ENCODE assay signal across 18 mouse cellular contexts in the genomic region with DNA sequence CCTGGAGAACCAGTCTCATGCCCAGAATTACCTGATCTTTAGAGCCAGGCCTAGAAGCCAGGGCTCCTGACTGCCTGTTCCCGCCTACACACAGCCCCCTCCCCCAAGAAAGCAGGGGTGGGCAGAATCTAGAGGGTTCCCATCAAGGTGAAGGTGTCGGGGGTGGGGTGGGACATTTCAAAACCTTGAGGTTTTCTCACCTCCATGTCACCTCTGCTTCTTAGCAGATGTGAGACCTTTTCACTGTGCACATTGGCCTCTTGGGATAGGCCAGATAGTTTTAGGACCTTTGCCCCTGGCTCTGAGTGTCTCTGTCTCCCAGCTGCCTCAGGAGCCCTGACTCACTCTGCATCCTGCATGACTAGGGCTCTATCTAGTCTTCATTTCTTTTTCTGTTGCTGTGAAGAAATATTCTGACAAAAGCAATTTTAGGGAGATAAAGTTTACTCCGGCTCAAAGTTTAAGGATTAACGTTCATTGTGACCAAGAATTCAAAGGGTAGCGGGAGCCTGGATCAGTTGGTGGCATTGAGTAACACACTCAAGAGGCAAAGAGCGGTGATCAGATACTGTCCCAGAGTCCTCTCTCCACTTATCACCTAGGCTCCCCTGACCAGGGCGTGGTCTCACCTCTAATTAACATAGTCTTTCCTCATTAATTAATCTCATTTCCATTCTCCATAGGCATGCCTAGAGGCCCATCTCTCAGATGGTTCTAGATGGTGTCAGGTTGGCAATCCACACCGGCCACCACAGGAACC. TPM values are rescaled to one million over a fixed set of nuclear protein-coding genes. Genes with fewer than 3 reads are reported as not detected.
A peak's percentile ranks its signal among the peaks of the same experiment; 100 is the strongest.
DNase-seq lines count a peak whose midpoint lies in the region; ATAC-seq and TF ChIP-seq lines count a peak whose summit lies in the region.
"Had no signal": no experiment of that assay in that cellular context is flagged by ENCODE, and none has a peak within 500 bp of the region (broad histone marks: within the 10 kb centered on the region; RNA-seq: fewer than 3 reads in every experiment).

No protein-coding gene starts in this region.

- no peaks in the 10 kb centered on the region for H3K27me3 ChIP-seq in midbrain, embryonic 10.5 days (ENCODE audit: low read depth, poor library complexity, severe bottlenecking)
- H3K27me3 ChIP-seq in midbrain, embryonic 13.5 days: no peaks in the 10 kb centered on the region
- H3K27me3 ChIP-seq in cerebellum, adult 2 months (ENCODE audit: control insufficient read depth, insufficient read depth, low read length): no peaks in the 10 kb centered on the region
- H3K27me3 ChIP-seq: heart, embryonic 12.5 days; liver, embryonic 13.5 days had no signal

- WGBS in midbrain, embryonic 10.5 days: 88% methylated on average over 8 of the region's 8 CpGs
- 89% methylated on average over 8 of the region's 8 CpGs for WGBS in midbrain, embryonic 13.5 days
- 98% methylated on average over 8 of the region's 8 CpGs for WGBS in cerebellum, adult 2 months

- TF ChIP-seq CTCF in gastrocnemius, adult 2 months (IDR thresholded peaks at IDR 0.05): no peak
- no peak for TF ChIP-seq CTCF in cerebellum, adult 2 months (IDR thresholded peaks at IDR 0.05; ENCODE audit: borderline replicate concordance, insufficient read depth, low read depth, low read length)

- no peaks in the 10 kb centered on the region for H3K9me3 ChIP-seq in midbrain, embryonic 10.5 days (replicated peaks)
- H3K9me3 ChIP-seq in midbrain, embryonic 13.5 days: no peaks in the 10 kb centered on the region
- H3K9me3 ChIP-seq: embryonic facial prominence, embryonic 10.5 days; heart, embryonic 12.5 days; liver, embryonic 13.5 days had no signal

- no peak overlapping the region for H3K4me3 ChIP-seq in gastrocnemius, adult 2 months
- H3K4me3 ChIP-seq in midbrain, embryonic 10.5 days: no peak overlapping the region
- no peak overlapping the region for H3K4me3 ChIP-seq in midbrain, embryonic 13.5 days (replicated peaks)
- H3K4me3 ChIP-seq in cerebellum, adult 2 months (replicated peaks; ENCODE audit: insufficient read depth, low read depth, low read length): no peak overlapping the region
- H3K4me3 ChIP-seq: embryonic facial prominence, embryonic 10.5 days; erythroblast, embryonic 14.5 days; heart, embryonic 12.5 days; liver, embryonic 13.5 days; myocyte had no signal

- H3K4me2 ChIP-seq in midbrain, embryonic 13.5 days (replicated peaks): no peak overlapping the region
- H3K4me2 ChIP-seq: heart, embryonic 12.5 days; liver, embryonic 13.5 days had no signal

- H3K4me1 ChIP-seq in midbrain, embryonic 10.5 days: peaks cover 30% of the 10 kb centered on the region
- no peaks in the 10 kb centered on the region; the same call in 1 of the 2 replicates for H3K4me1 ChIP-seq in midbrain, embryonic 13.5 days (replicated peaks)
- peaks cover 37% of the 10 kb centered on the region for H3K4me1 ChIP-seq in cerebellum, adult 2 months (ENCODE audit: control insufficient read depth, insufficient read depth, low read length)

- intact Hi-C loops in gastrocnemius, adult 2 months (cut with DNase I): no loop called here

- H3K9ac ChIP-seq in midbrain, embryonic 13.5 days (replicated peaks): no peak overlapping the region
- H3K9ac ChIP-seq: heart, embryonic 12.5 days; liver, embryonic 13.5 days had no signal

- no peak for TF ChIP-seq POLR2A in cerebellum, adult 2 months (IDR thresholded peaks at IDR 0.05; ENCODE audit: borderline replicate concordance, insufficient read depth, low read length)

- no peak for DNase-seq in gastrocnemius, adult 2 months
- no peak for DNase-seq in gastrocnemius, adult 18-20 months (ENCODE audit: low spot score)
- DNase-seq in midbrain, embryonic 10.5 days (ENCODE audit: low spot score): no peak
- DNase-seq in ZHBTc4 (ENCODE audit: low read depth, low spot score): peak; percentile 20
- DNase-seq in thymus, postnatal 36 days: peak; percentile 29 to 50
- no peak for DNase-seq in cerebellum, adult 2 months
- no peak for DNase-seq in spleen, postnatal 36 days (ENCODE audit: low spot score in 2 of 2)
- DNase-seq: adrenal gland, postnatal 25 days; cerebellum, postnatal 25 days; gastrocnemius, postnatal 14 days; kidney, postnatal 25 days; liver, embryonic 13.5 days had no signal

- H3K36me3 ChIP-seq in midbrain, embryonic 10.5 days: no peaks in the 10 kb centered on the region
- no peaks in the 10 kb centered on the region for H3K36me3 ChIP-seq in midbrain, embryonic 13.5 days
- H3K36me3 ChIP-seq: embryonic facial prominence, embryonic 10.5 days; heart, embryonic 12.5 days; liver, embryonic 13.5 days had no signal

- ATAC-seq in midbrain, embryonic 13.5 days: no peak

- peak overlapping the region; percentile 84 for H3K27ac ChIP-seq in gastrocnemius, adult 2 months
- H3K27ac ChIP-seq in midbrain, embryonic 10.5 days (replicated peaks): 0 out of 2 replicates have a peak overlapping the region, but pooled peaks have one; percentile 9
- no peak overlapping the region for H3K27ac ChIP-seq in midbrain, embryonic 13.5 days
- H3K27ac ChIP-seq in cerebellum, adult 2 months (ENCODE audit: insufficient read depth, low read length): no peak overlapping the region
- H3K27ac ChIP-seq: liver, embryonic 13.5 days had no signal

RNA-seq across cellular contexts. Expression of a gene that starts 29.1 kb away (rescaled TPM):
- total RNA-seq in gastrocnemius, adult 2 months (2021): 10 to 100 TPM in 1 of 2 experiments, 1 to 10 TPM in 1; 9.0 to 14.4 TPM
- 10 to 100 TPM; 10.6 to 13.0 TPM for total RNA-seq in gastrocnemius, adult 18-20 months (2021)
- polyA plus RNA-seq in midbrain, embryonic 10.5 days (2016; fragmentation: Nextera tagmentation; extraction: Ambion mirVana): 0.26 and 0.27 TPM in 2 replicates
- polyA plus RNA-seq in midbrain, embryonic 13.5 days (2015; fragmentation: Nextera tagmentation; extraction: Ambion mirVana): 1.9 and 2.7 TPM in 2 replicates
- 177 and 189 TPM in 2 replicates for polyA plus RNA-seq in cerebellum, adult 2 months (2012; rRNA removed)
- polyA plus RNA-seq: liver, embryonic 13.5 days had no signal

RNA-seq across cellular contexts. Expression of a gene that starts 37.2 kb away (rescaled TPM):
- total RNA-seq in gastrocnemius, adult 2 months (2021): under 1 TPM in 1 of 2 experiments, not detected in 1; 0.10 TPM
- total RNA-seq in gastrocnemius, adult 18-20 months (2021): under 1 TPM; 0.24 to 0.34 TPM
- 0.07 and 0.09 TPM in 2 replicates for polyA plus RNA-seq in midbrain, embryonic 10.5 days (2016; fragmentation: Nextera tagmentation; extraction: Ambion mirVana)
- 0.30 and 0.38 TPM in 2 replicates for polyA plus RNA-seq in midbrain, embryonic 13.5 days (2015; fragmentation: Nextera tagmentation; extraction: Ambion mirVana)
- 3.6 and 3.7 TPM in 2 replicates for polyA plus RNA-seq in cerebellum, adult 2 months (2012; rRNA removed)
- polyA plus RNA-seq: embryonic facial prominence, embryonic 10.5 days; heart, embryonic 12.5 days; hindbrain, embryonic 11.5 days had no signal

RNA-seq across cellular contexts. Expression of a gene that starts 58.2 kb away (rescaled TPM):
- 10 to 100 TPM; 81.3 to 82.1 TPM for total RNA-seq in gastrocnemius, adult 2 months (2021)
- total RNA-seq in gastrocnemius, adult 18-20 months (2021): 10 to 100 TPM; 87.4 to 95.1 TPM
- 111 and 120 TPM in 2 replicates for polyA plus RNA-seq in midbrain, embryonic 10.5 days (2016; fragmentation: Nextera tagmentation; extraction: Ambion mirVana)
- polyA plus RNA-seq in midbrain, embryonic 13.5 days (2015; fragmentation: Nextera tagmentation; extraction: Ambion mirVana): 169 and 170 TPM in 2 replicates
- polyA plus RNA-seq in cerebellum, adult 2 months (2012; rRNA removed): 133 and 140 TPM in 2 replicates

Comparison
In these comparisons a context has a peak if more than half of its experiments do, and no peak if none do; other contexts are left out.
1. H3K27ac ChIP-seq: peak in gastrocnemius, adult 2 months (single experiment) and midbrain, embryonic 10.5 days (single experiment); none in midbrain, embryonic 13.5 days (single experiment) and cerebellum, adult 2 months (single experiment).
2. DNase-seq: peak in ZHBTc4 (single experiment) and thymus, postnatal 36 days (2 of 2); none in gastrocnemius, adult 2 months (single experiment), gastrocnemius, adult 18-20 months (single experiment), midbrain, embryonic 10.5 days (single experiment), cerebellum, adult 2 months (0 of 2) and spleen, postnatal 36 days (0 of 2).
3. RNA of a gene that starts 29.1 kb away (polyA plus RNA-seq): 177 to 189 TPM in cerebellum, adult 2 months; 1.9 to 2.7 TPM in midbrain, embryonic 13.5 days and 0.26 to 0.27 TPM in midbrain, embryonic 10.5 days; every median in the first group is over 10 times any median in the second.